Mouse (Mus musculus) hindbrain, embryonic 12.5 days (tissue): ENCODE measurements around the gene Slc1a2. TPM values are rescaled to one million over a fixed set of nuclear protein-coding genes. Genes with fewer than 3 reads are reported as not detected.

Source experiments
- ATAC-seq: fragments of 200-750 bp; cut with Nextera tagmentation; 2 replicates; pipeline ENCODE4 v1.8.0; 2017; ENCODE audit warnings: moderate TSS enrichment; ENCODE audit not compliant: low FRiP score
- H3K27ac ChIP-seq: fragments of 300-500 bp; sonication (generic); 2 replicates; pipeline ENCODE4 v1.5.1; 2016; ENCODE audit warnings: mild to moderate bottlenecking
- H3K27me3 ChIP-seq: fragments of 300-500 bp; sonication (generic); 2 replicates; pipeline ENCODE4 v1.6.1; 2016; ENCODE audit warnings: mild to moderate bottlenecking
- H3K36me3 ChIP-seq: fragments of 300-500 bp; sonication (generic); 2 replicates; pipeline ENCODE4 v1.6.1; 2016; ENCODE audit warnings: mild to moderate bottlenecking
- H3K4me1 ChIP-seq: fragments of 300-500 bp; sonication (generic); 2 replicates; pipeline ENCODE4 v1.6.1; 2016
- H3K4me2 ChIP-seq: fragments of 300-500 bp; sonication (generic); replicated peaks from 2 replicates; pipeline ENCODE4 v1.6.1; 2016; ENCODE audit warnings: mild to moderate bottlenecking
- H3K4me3 ChIP-seq: fragments of 300-500 bp; sonication (generic); 2 replicates; pipeline ENCODE4 v1.5.1; 2016; ENCODE audit warnings: mild to moderate bottlenecking
- H3K9ac ChIP-seq: fragments of 300-500 bp; sonication (generic); 2 replicates; pipeline ENCODE4 v1.6.1; 2016; ENCODE audit warnings: mild to moderate bottlenecking, moderate library complexity
- H3K9me3 ChIP-seq: fragments of 300-500 bp; sonication (generic); replicated peaks from 2 replicates; pipeline ENCODE4 v1.6.1; 2016; ENCODE audit warnings: mild to moderate bottlenecking
- WGBS: fragments of 180-500 bp; shearing (Covaris S2); methylation state at CpG from one replicate; pipeline ENCODE4 v1.1.7; 2016; 5-methylcytosine and 5-hydroxymethylcytosine counted together
- polyA plus RNA-seq: library from polyadenylated mRNA; unstranded; fragments of >200 nt; fragmentation: Nextera tagmentation; extraction: Ambion mirVana; gene quantifications from 2 replicates; pipeline ENCODE4 v1.2.1, GENCODE M21; 2016

Slc1a2 gene
- polyA plus RNA-seq, 1 experiment from 2014 or later, result 15.3 TPM

- ATAC-seq, result no peak
- 62% methylated on average over 8 of the region's 8 CpGs for WGBS
These were observed 72.3 kb downstream of the Slc1a2 start for GRCm38 (mm10) chr2:102730788-102731187.

DNA sequence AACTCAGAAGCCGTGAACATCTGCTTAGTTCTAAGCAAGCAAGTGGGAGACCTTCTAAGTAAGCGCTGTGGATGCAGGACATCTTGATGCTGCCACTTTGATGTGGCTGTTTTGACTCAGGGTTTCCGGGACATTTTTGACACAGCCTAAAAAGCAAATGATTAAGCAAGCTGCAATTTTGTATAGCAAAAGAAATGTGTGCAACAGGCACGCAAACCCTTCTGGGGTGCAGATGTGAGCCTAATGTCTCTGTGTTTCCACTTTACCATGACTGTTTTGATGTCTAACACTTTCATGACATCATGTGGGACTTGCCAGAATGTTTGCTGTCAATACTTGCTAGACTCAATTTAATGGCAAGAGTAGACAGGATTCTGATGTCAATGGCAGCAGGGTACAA lies 74.7 kb downstream of the Slc1a2 start:
- no peaks in the 10 kb centered on the region for H3K9me3 ChIP-seq
- H3K4me2 ChIP-seq, result no peak overlapping the region
- H3K27ac ChIP-seq, result no peak overlapping the region
- H3K9ac ChIP-seq, result no peak overlapping the region
- no peak overlapping the region for H3K4me3 ChIP-seq
- H3K27me3 ChIP-seq, result no peaks in the 10 kb centered on the region
- H3K4me1 ChIP-seq, result peaks cover 13% of the 10 kb centered on the region
- WGBS, result 91% methylated on average over 4 of the region's 4 CpGs
- no peak for ATAC-seq
- H3K36me3 ChIP-seq, result no peaks in the 10 kb centered on the region

More at GRCm38 (mm10) chr2:102730788-102731187, 72.3 kb downstream of the Slc1a2 start:
- Histone ChIP-seq H3K4me1 (peaks cover 13% of the 10 kb centered on the region), H3K27ac (no peak overlapping the region), H3K9ac (no peak overlapping the region), H3K27me3 (no peaks in the 10 kb centered on the region), H3K36me3 (no peaks in the 10 kb centered on the region), H3K4me2 (no peak overlapping the region), H3K9me3 (no peaks in the 10 kb centered on the region), H3K4me3 (no peak overlapping the region)

GRCm38 (mm10) chr2:102734055-102734454 lies 75.6 kb downstream of the Slc1a2 start:
- peaks cover 13% of the 10 kb centered on the region for H3K4me1 ChIP-seq
- WGBS, result 82% methylated on average over 3 of the region's 3 CpGs
- no peak overlapping the region for H3K27ac ChIP-seq
- no peaks in the 10 kb centered on the region for H3K27me3 ChIP-seq
- no peak overlapping the region for H3K4me2 ChIP-seq
- H3K36me3 ChIP-seq, result no peaks in the 10 kb centered on the region; the same call in 1 of the 2 replicates
- ATAC-seq, result no peak
- H3K4me3 ChIP-seq, result no peak overlapping the region
- H3K9ac ChIP-seq, result no peak overlapping the region
- no peaks in the 10 kb centered on the region for H3K9me3 ChIP-seq

DNA sequence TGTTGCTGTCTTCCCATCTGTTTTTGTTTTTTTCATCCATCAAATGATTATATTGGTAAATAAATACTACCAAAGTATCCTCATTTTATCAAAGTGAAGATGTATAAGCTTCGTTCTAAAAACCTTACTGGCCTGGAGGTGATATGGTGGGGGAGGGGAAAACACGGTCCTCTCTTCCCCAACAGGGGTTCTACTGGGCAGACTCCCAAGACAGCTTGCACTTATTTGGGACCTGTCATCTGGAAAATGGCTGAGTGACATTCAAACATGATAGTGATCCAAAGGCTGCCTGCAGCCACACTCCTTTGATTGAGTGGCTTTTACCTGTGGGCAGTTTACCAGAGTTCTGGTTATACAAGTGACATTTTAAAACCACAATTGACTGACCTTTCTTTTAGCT lies 76.6 kb downstream of the Slc1a2 start:
- ATAC-seq, result no peak
- Histone ChIP-seq H3K9ac (no peak overlapping the region), H3K4me1 (peaks cover 12% of the 10 kb centered on the region), H3K27ac (no peak overlapping the region), H3K36me3 (peaks cover 5% of the 10 kb centered on the region), H3K27me3 (no peaks in the 10 kb centered on the region), H3K4me3 (no peak overlapping the region), H3K4me2 (no peak overlapping the region), H3K9me3 (no peaks in the 10 kb centered on the region)
- 76% methylated on average over 2 of the region's 2 CpGs for WGBS

- Histone ChIP-seq H3K27me3 (no peaks in the 10 kb centered on the region), H3K9ac (no peak overlapping the region), H3K4me3 (no peak overlapping the region), H3K4me1 (peaks cover 5% of the 10 kb centered on the region), H3K4me2 (no peak overlapping the region), H3K27ac (no peak overlapping the region), H3K36me3 (peaks cover 10% of the 10 kb centered on the region), H3K9me3 (no peaks in the 10 kb centered on the region)
- 92% methylated on average over 9 of the region's 9 CpGs for WGBS
- no peak for ATAC-seq
These were observed 77.4 kb downstream of the Slc1a2 start for GRCm38 (mm10) chr2:102735811-102736210.

DNA sequence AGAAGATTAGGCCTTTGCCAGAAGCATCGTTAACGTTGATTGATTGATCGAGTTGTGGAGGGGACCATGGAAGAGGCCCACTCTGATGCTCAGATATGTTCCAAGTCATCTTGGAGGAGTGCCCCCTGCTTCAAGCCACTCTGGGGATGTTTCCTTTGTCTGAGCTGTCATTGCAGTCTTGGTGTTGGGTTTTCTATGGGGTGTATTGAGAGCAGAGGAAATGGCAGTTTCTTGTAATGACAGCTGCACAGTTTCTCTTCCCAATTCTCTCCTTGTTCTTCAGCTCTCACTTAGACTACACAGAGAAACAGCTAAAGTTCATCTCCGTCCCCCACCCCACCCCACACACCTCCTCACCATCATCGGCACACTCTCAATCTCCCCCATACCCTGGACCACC lies 78.0 kb downstream of the Slc1a2 start:
- WGBS, result 91% methylated on average over 5 of the region's 5 CpGs
- no peaks in the 10 kb centered on the region for H3K4me1 ChIP-seq
- H3K36me3 ChIP-seq, result peaks cover 10% of the 10 kb centered on the region
- no peaks in the 10 kb centered on the region for H3K9me3 ChIP-seq
- H3K4me2 ChIP-seq, result no peak overlapping the region
- no peaks in the 10 kb centered on the region for H3K27me3 ChIP-seq
- no peak for ATAC-seq
- H3K9ac ChIP-seq, result no peak overlapping the region
- no peak overlapping the region for H3K27ac ChIP-seq
- no peak overlapping the region for H3K4me3 ChIP-seq

GRCm38 (mm10) chr2:102738852-102739251 lies 80.4 kb downstream of the Slc1a2 start:
- H3K4me3 ChIP-seq, result no peak overlapping the region
- H3K4me1 ChIP-seq, result no peaks in the 10 kb centered on the region
- H3K36me3 ChIP-seq, result peaks cover 10% of the 10 kb centered on the region
- H3K4me2 ChIP-seq, result no peak overlapping the region
- H3K27me3 ChIP-seq, result no peaks in the 10 kb centered on the region
- no peaks in the 10 kb centered on the region for H3K9me3 ChIP-seq
- ATAC-seq, result no peak
- no peak overlapping the region for H3K27ac ChIP-seq
- WGBS, result 94% methylated on average over 1 of the region's 1 CpGs
- no peak overlapping the region for H3K9ac ChIP-seq

GRCm38 (mm10) chr2:102742685-102743084 lies 84.2 kb downstream of the Slc1a2 start:
- Histone ChIP-seq H3K36me3 (peaks cover 10% of the 10 kb centered on the region), H3K9ac (no peak overlapping the region), H3K4me3 (no peak overlapping the region), H3K4me1 (peaks cover 15% of the 10 kb centered on the region), H3K27ac (no peak overlapping the region), H3K9me3 (no peaks in the 10 kb centered on the region), H3K4me2 (no peak overlapping the region), H3K27me3 (no peaks in the 10 kb centered on the region)
- ATAC-seq, result no peak
- WGBS, result 69% methylated on average over 5 of the region's 5 CpGs

- 56% methylated on average over 10 of the region's 10 CpGs for WGBS
- no peak for ATAC-seq
- H3K27ac ChIP-seq, result no peak overlapping the region
- peaks cover 15% of the 10 kb centered on the region for H3K4me1 ChIP-seq
- no peak overlapping the region for H3K4me2 ChIP-seq
- H3K36me3 ChIP-seq, result peaks cover 10% of the 10 kb centered on the region; the same call in 1 of the 2 replicates
- H3K4me3 ChIP-seq, result no peak overlapping the region
- H3K27me3 ChIP-seq, result no peaks in the 10 kb centered on the region
- H3K9ac ChIP-seq, result no peak overlapping the region
- H3K9me3 ChIP-seq, result no peaks in the 10 kb centered on the region
These were observed 85.6 kb downstream of the Slc1a2 start for GRCm38 (mm10) chr2:102743918-102744696.

DNA sequence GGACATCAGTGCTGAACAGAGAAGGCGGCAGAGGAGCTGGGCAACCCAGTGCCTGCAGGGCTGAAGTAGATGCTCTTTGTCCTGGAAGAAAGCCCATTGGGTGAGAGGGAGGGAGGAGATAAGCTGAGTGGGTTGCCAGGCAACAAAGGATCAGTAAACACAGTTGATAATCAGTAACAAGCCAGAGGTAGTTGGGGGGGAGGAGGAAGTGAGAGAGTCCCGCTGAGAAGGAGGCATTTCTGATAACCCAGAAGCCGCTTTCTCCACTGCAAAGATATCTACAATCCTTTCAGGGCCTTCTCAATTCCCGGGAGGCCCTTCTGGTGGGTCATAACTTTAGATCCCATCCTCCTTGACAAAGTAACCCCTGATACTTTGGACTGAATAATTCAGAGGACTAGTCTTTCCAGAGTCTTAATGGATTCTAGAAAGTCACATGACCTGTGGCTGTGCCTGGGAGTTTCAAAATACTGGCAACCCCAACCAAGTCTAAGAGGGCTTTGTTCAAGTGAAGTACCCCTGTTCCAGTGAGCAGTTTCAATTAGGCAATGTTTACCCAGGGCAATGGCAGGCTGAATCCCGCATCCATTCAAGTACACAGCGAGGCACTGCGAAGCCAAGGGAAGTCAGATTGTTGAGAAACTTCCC lies 86.9 kb downstream of the Slc1a2 start:
- Histone ChIP-seq H3K36me3 (0 out of 2 replicates have a peak, but pooled peaks cover under 1% of the 10 kb centered on the region), H3K27ac (peak overlapping the region; percentile 41; the same call in 1 of the 2 replicates), H3K27me3 (no peaks in the 10 kb centered on the region), H3K9ac (no peak overlapping the region), H3K4me1 (peaks cover 15% of the 10 kb centered on the region), H3K4me3 (no peak overlapping the region), H3K9me3 (no peaks in the 10 kb centered on the region), H3K4me2 (peak overlapping the region; percentile 15; the same call in 1 of the 2 replicates)
- ATAC-seq, result peak; percentile 95
- WGBS, result 10% methylated on average over 7 of the region's 7 CpGs

DNA sequence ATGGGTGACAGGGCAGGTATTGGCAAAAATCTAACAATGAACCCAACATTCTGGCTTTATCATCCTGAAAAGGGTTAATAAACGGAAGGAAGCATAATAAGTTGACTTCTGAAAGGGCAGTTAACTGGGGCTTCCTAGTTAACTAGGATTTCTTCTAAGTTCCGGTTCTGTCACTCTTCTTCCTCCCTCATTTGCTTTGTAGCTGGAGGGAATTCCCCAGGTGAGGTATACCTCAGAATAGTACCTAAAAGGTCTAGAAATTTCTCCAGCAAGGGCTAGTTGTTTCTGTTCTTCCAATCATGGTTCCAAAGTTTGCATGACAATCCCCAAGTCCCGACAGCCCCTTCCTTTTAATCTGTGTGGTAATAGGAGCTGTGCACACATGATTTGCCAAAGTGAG lies 89.3 kb downstream of the Slc1a2 start:
- Histone ChIP-seq H3K27ac (no peak overlapping the region), H3K4me1 (peaks cover 15% of the 10 kb centered on the region), H3K27me3 (no peaks in the 10 kb centered on the region), H3K4me2 (no peak overlapping the region), H3K9ac (no peak overlapping the region), H3K4me3 (no peak overlapping the region), H3K9me3 (no peaks in the 10 kb centered on the region), H3K36me3 (no peaks in the 10 kb centered on the region)
- no peak for ATAC-seq
- WGBS, result 78% methylated on average over 3 of the region's 3 CpGs

- H3K9ac ChIP-seq, result no peak overlapping the region
- H3K27ac ChIP-seq, result no peak overlapping the region
- H3K27me3 ChIP-seq, result no peaks in the 10 kb centered on the region
- no peak overlapping the region for H3K4me2 ChIP-seq
- H3K9me3 ChIP-seq, result no peaks in the 10 kb centered on the region
- H3K36me3 ChIP-seq, result no peaks in the 10 kb centered on the region
- no peak overlapping the region for H3K4me3 ChIP-seq
- no peak for ATAC-seq
- H3K4me1 ChIP-seq, result peaks cover 8% of the 10 kb centered on the region; the same call in 1 of the 2 replicates
- WGBS, result 83% methylated on average over 2 of the region's 2 CpGs
These were observed 91.5 kb downstream of the Slc1a2 start for GRCm38 (mm10) chr2:102749926-102750325.
